Mouse (Mus musculus): ENCODE measurements around the gene Dis3l. TPM values are rescaled to one million over a fixed set of nuclear protein-coding genes. Genes with fewer than 3 reads are reported as not detected.
A peak's percentile ranks its signal among the peaks of the same experiment; 100 is the strongest.
"Not testable (repeated sequence)": the region's sequence is repeated elsewhere in the genome, so short reads cannot be mapped to it uniquely, and the experiment has no call there.

Gene Dis3l
- polyA plus RNA-seq, 1 experiment from 2014 or later = 18.2 TPM

DNA sequence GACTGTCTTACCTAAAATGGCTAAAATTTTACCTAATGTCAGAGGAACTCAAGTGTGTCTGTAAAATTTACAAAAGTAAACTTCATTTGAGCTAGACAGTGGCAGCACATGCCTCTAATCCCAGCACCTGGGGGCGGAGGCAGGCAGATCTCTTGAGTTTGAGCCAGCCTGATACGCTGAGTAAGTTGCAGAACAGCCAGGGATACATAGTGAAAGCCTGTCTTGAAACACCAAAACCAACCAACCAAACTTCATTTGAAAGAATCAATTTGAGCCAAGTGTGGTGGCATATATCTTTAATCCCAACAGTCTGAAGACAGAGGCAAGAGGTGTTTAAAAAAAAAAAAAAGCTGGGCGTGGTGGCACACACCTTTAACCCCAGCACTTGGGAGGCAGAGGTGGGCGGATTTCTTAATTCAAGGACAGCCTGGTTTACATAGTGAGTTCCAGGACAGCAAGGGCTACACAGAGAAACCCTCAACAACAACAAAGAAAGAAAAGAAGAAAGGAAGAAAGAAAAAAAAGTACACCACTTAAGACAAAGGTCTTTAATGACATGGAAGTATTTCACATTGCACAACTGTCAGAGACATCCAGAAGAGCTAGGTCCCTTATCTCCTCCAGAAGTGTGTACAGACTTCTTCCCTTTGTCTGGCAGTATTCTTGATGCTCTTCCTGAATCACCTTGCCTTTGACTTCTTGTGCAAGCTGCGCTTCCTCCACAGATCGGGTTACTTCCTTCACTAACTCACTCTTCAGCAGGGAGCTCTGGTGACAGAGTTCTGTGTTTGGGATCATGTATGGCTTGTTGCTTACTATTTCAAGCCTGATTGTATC is 34.4 kb downstream of the Dis3l start:
- WGBS = 78% methylated on average over 6 of the region's 6 CpGs
- no peak for ATAC-seq (replicated peaks; ENCODE audit: low FRiP score)
- Histone ChIP-seq H3K27me3 (replicated peaks; ENCODE audit: control insufficient read depth, insufficient read depth, low read length) (no peaks in the 10 kb centered on the region), H3K4me2 (no peak overlapping the region), H3K4me1 (replicated peaks; ENCODE audit: control insufficient read depth, insufficient read depth, low read length) (no peaks in the 10 kb centered on the region), H3K9me3 (ENCODE audit: control insufficient read depth, low read length) (no peaks in the 10 kb centered on the region), H3K9ac (ENCODE audit: low read depth, low read length) (no peak overlapping the region), H3K27ac (ENCODE audit: low read depth, low read length) (no peak overlapping the region), H3K36me3 (ENCODE audit: control insufficient read depth, insufficient read depth, low read length) (peaks cover 24% of the 10 kb centered on the region), H3K4me3 (ENCODE audit: low read depth, low read length) (no peak overlapping the region)
- no peak for DNase-seq (ENCODE audit: low spot score)

DNA sequence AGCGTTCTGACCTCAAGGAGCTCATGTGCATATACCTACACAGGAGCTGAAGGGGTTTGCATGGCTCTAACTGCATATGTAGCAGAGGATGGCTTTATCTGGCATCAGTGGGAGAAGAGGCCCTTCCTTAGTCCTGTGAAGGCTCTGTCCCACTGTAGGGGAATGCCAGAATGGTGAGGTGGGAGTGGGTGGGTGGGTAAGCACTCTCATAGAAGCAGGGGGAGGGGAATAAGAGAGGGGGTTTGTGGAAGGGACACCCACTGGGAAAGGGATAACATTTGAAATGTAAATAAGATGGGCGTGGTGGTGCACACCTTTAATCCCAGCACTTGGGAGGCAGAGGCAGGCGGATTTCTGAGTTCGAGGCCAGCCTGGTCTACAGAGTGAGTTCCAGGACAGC is 38.0 kb downstream of the Dis3l start:
- H3K27me3 ChIP-seq (replicated peaks; ENCODE audit: control insufficient read depth, insufficient read depth, low read length); H3K9ac ChIP-seq (ENCODE audit: low read depth, low read length); ATAC-seq (replicated peaks; ENCODE audit: low FRiP score); DNase-seq (ENCODE audit: low spot score); H3K9me3 ChIP-seq (ENCODE audit: control insufficient read depth, low read length); H3K4me2 ChIP-seq; H3K27ac ChIP-seq (ENCODE audit: low read depth, low read length); H3K4me1 ChIP-seq (replicated peaks; ENCODE audit: control insufficient read depth, insufficient read depth, low read length); H3K4me3 ChIP-seq (ENCODE audit: low read depth, low read length): not testable (repeated sequence)
- 90% methylated on average over 4 of the region's 4 CpGs for WGBS
- peaks cover 38% of the 10 kb centered on the region for H3K36me3 ChIP-seq (ENCODE audit: control insufficient read depth, insufficient read depth, low read length)

DNA sequence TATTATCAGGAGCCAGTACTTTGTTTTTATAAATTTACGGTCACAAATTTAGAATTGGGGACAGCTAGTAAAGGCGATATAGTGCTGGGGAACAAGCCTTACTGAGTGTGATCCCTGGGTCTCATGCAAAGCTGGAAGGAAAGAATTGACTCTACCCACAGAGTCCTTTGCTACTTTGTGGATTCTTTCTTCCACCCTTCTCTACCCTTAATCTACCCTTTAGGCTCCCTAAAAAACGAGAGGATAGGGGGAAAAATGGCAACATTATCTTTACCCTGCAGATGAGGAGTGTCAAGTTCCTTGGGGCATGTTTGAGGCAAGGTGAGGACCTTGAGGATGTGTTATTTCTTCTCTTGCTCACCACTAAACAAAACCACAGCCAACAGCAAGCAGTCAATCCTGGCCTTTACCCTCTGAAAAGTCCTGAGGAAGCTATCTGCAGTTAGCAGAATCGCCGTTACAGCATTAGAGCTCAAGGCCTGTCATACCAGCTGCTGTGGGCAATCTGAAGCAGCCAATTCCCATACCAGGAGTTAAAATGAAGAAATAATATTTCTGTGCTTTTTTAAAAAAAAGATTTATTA is 58.6 kb downstream of the Dis3l start:
- Histone ChIP-seq H3K4me2 (peak overlapping the region; percentile 93), H3K36me3 (ENCODE audit: control insufficient read depth, insufficient read depth, low read length) (peaks cover 8% of the 10 kb centered on the region; the same call in 1 of the 2 replicates), H3K9me3 (ENCODE audit: control insufficient read depth, low read length) (no peaks in the 10 kb centered on the region), H3K4me3 (ENCODE audit: low read depth, low read length) (peak overlapping the region; percentile 82), H3K9ac (ENCODE audit: low read depth, low read length) (peak overlapping the region; percentile 98), H3K27me3 (replicated peaks; ENCODE audit: control insufficient read depth, insufficient read depth, low read length) (no peaks in the 10 kb centered on the region), H3K4me1 (replicated peaks; ENCODE audit: control insufficient read depth, insufficient read depth, low read length) (peaks cover 6% of the 10 kb centered on the region), H3K27ac (ENCODE audit: low read depth, low read length) (peak overlapping the region; percentile 85)
- ATAC-seq (replicated peaks; ENCODE audit: low FRiP score) (0 out of 2 replicates have a peak, but pooled peaks have one; percentile 14), DNase-seq (ENCODE audit: low spot score) (no peak)
- 34% methylated on average over 5 of the region's 5 CpGs for WGBS

DNA sequence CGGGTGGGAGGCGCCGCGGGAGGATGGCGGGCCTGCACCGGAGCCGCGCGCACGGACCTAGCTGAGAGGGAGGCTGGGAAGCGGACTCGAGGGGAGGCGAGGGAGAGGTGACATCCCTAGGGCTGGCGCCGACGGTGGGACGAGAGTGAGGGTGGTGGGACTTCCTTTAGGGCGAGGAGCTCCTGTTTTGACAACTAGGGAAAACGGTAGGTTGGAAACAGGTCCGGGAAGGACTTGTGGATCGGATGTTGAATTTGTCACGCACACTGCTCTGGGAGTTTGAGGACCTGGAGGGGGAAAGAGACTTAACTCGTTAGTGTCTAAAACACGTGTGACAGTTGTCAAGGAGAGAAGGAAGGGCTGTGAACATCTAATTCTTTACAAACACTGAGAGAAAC is 59.3 kb downstream of the Dis3l start:
- Histone ChIP-seq H3K27me3 (replicated peaks; ENCODE audit: control insufficient read depth, insufficient read depth, low read length) (no peaks in the 10 kb centered on the region), H3K9me3 (ENCODE audit: control insufficient read depth, low read length) (no peaks in the 10 kb centered on the region), H3K4me2 (peak overlapping the region; percentile 93), H3K4me1 (replicated peaks; ENCODE audit: control insufficient read depth, insufficient read depth, low read length) (peaks cover 6% of the 10 kb centered on the region), H3K4me3 (ENCODE audit: low read depth, low read length) (peak overlapping the region; percentile 82), H3K36me3 (ENCODE audit: control insufficient read depth, insufficient read depth, low read length) (peaks cover 8% of the 10 kb centered on the region; the same call in 1 of the 2 replicates), H3K9ac (ENCODE audit: low read depth, low read length) (peak overlapping the region; percentile 98), H3K27ac (ENCODE audit: low read depth, low read length) (peak overlapping the region; percentile 85)
- ATAC-seq (replicated peaks; ENCODE audit: low FRiP score) = peak; percentile 80
- under 1% methylated on average over 24 of the region's 24 CpGs for WGBS
- DNase-seq (ENCODE audit: low spot score) = no peak

DNA sequence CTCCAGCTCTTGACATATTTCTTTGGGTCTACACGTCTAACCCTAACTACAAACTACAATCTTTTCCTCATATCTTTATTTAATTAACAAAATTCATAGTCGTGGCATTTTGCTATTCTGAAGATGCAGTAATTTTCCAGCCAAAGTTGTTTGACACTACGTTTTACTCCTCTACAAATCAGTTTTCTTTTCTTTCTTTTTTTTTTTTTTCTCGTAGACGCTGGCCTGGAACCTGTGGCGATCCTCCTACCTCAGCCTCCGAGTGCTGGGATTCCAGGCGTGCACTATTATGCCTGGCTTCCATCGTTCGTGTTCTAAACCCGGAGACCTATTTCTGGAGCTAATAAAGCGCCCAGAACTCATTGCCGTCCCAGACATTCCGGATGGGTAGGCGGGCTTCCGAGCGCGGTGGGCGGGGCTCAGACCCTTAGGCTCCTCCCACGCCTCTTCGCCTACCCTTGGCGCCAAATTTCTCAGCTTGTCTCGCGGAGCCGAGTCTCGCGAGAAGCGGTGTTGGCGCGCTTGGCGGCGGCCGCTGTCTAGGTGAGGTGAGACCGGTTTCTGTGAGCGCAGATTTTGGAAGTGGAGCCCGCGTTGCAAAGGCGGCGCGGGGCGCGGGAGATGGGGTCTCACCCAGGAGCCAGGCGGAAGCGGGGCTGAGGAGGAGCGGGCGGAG is 59.8 kb downstream of the Dis3l start, which contains the start of gene Tipin:
Gene Tipin, plus strand, starts transcription at position 477 of the 676 bp plus-strand sequence.
- no peaks in the 10 kb centered on the region for H3K9me3 ChIP-seq (ENCODE audit: control insufficient read depth, low read length)
- peak within 1 kb of the TSS; percentile 98 for H3K9ac ChIP-seq (ENCODE audit: low read depth, low read length)
- peaks cover 6% of the 10 kb centered on the region for H3K4me1 ChIP-seq (replicated peaks; ENCODE audit: control insufficient read depth, insufficient read depth, low read length)
- DNase-seq (ENCODE audit: low spot score) (peak; percentile 95), ATAC-seq (replicated peaks; ENCODE audit: low FRiP score) (peak; percentile 89)
- peak within 1 kb of the TSS; percentile 93 for H3K4me2 ChIP-seq
- peak within 1 kb of the TSS; percentile 85 for H3K27ac ChIP-seq (ENCODE audit: low read depth, low read length)
- peaks cover 8% of the 10 kb centered on the region; the same call in 1 of the 2 replicates for H3K36me3 ChIP-seq (ENCODE audit: control insufficient read depth, insufficient read depth, low read length)
- H3K27me3 ChIP-seq (replicated peaks; ENCODE audit: control insufficient read depth, insufficient read depth, low read length) = no peaks in the 10 kb centered on the region
- peak within 1 kb of the TSS; percentile 82 for H3K4me3 ChIP-seq (ENCODE audit: low read depth, low read length)
- 2% methylated on average over 46 of the region's 46 CpGs for WGBS

DNA sequence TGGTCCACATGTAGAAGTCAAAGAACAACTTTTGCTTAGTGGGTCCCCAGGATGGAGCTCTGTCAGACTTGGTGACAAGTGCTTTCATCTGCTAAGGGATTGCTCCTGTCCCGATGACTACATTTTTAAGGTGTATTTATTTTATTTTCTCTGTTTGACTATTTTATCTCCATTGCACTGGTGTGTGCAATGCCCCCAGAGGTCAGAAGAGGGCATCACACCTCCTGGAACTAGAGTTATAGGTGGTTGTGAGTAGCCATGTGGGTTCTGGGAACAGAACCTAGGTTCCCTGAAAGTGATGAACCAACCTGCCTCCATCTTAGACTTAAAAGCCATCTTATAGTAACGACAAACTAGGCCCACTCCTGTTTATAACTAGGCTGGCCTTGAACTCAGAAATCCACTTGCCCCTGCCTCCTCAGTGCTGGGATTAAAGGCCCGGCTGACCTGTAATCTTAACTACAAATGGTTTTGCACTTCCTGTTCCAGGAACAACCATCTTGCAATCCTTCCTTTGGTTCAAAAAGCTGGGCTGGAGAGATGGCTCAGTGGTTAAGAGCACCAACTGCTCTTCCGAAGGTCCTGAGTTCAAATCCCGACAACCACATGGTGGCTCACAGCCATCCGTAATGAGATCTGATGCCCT is 62.3 kb downstream of the Dis3l start:
- no peaks in the 10 kb centered on the region for H3K27me3 ChIP-seq (replicated peaks; ENCODE audit: control insufficient read depth, insufficient read depth, low read length)
- no peaks in the 10 kb centered on the region for H3K9me3 ChIP-seq (ENCODE audit: control insufficient read depth, low read length)
- DNase-seq (ENCODE audit: low spot score) = no peak
- H3K27ac ChIP-seq (ENCODE audit: low read depth, low read length) = no peak overlapping the region
- H3K4me1 ChIP-seq (replicated peaks; ENCODE audit: control insufficient read depth, insufficient read depth, low read length) = peaks cover 6% of the 10 kb centered on the region
- peaks cover 2% of the 10 kb centered on the region; the same call in 1 of the 2 replicates for H3K36me3 ChIP-seq (ENCODE audit: control insufficient read depth, insufficient read depth, low read length)
- no peak for ATAC-seq (replicated peaks; ENCODE audit: low FRiP score)
- no peak overlapping the region for H3K4me2 ChIP-seq
- no peak overlapping the region for H3K9ac ChIP-seq (ENCODE audit: low read depth, low read length)
- 88% methylated on average over 6 of the region's 6 CpGs for WGBS
- H3K4me3 ChIP-seq (ENCODE audit: low read depth, low read length) = no peak overlapping the region

DNA sequence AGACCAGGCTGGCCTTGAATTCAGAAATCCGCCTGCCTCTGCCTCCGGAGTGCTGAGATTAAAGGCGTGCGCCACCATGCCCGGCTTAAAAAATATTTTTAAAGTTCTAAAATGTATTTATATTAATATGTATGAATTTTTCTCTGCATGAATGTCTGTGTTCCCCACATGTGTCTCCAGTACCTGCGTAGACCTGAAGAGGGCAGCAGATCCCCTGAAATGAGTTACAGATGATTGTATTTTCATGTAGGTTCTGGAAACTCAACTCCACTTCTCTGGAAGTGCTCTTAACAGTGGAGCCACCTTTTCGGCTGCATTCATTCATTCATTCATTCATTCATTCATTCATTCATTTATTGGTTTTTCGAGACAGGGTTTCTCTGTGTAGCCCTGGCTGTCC is 63.4 kb downstream of the Dis3l start:
- H3K4me2 ChIP-seq = no peak overlapping the region
- H3K36me3 ChIP-seq (ENCODE audit: control insufficient read depth, insufficient read depth, low read length) = no peaks in the 10 kb centered on the region
- H3K27me3 ChIP-seq (replicated peaks; ENCODE audit: control insufficient read depth, insufficient read depth, low read length) = no peaks in the 10 kb centered on the region
- H3K9ac ChIP-seq (ENCODE audit: low read depth, low read length) = no peak overlapping the region
- ATAC-seq (replicated peaks; ENCODE audit: low FRiP score) = no peak
- H3K27ac ChIP-seq (ENCODE audit: low read depth, low read length) = no peak overlapping the region
- no peaks in the 10 kb centered on the region for H3K9me3 ChIP-seq (ENCODE audit: control insufficient read depth, low read length)
- DNase-seq (ENCODE audit: low spot score) = peak; percentile 64
- no peak overlapping the region for H3K4me3 ChIP-seq (ENCODE audit: low read depth, low read length)
- WGBS = 56% methylated on average over 8 of the region's 8 CpGs
- peaks cover 4% of the 10 kb centered on the region for H3K4me1 ChIP-seq (replicated peaks; ENCODE audit: control insufficient read depth, insufficient read depth, low read length)

DNA sequence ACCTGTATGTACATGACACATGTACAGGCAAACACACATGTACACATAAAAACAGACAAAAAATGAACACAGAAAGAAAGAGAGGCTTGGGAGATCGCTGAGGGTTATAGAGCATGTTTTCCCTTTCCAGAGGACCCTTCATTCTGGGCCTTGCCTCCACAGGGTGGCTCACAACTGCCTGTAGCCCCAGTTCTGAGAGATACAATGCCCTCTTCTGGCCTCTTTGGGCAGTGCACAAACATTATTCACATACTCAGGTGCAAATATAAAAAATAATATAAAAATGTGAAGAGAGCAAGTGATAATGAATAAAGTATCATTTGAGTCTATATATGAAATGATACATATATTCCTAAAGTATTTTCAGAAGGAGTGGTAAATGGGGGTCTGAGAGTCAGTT is 66.2 kb downstream of the Dis3l start:
- 66% methylated on average over 1 of the region's 1 CpGs for WGBS

More for the DNA sequence above, 66.2 kb downstream of the Dis3l start:
- Histone ChIP-seq H3K36me3 (ENCODE audit: control insufficient read depth, insufficient read depth, low read length) (no peaks in the 10 kb centered on the region), H3K4me3 (ENCODE audit: low read depth, low read length) (no peak overlapping the region), H3K27me3 (replicated peaks; ENCODE audit: control insufficient read depth, insufficient read depth, low read length) (no peaks in the 10 kb centered on the region), H3K27ac (ENCODE audit: low read depth, low read length) (no peak overlapping the region), H3K4me1 (replicated peaks; ENCODE audit: control insufficient read depth, insufficient read depth, low read length) (no peaks in the 10 kb centered on the region), H3K9ac (ENCODE audit: low read depth, low read length) (no peak overlapping the region), H3K4me2 (no peak overlapping the region), H3K9me3 (ENCODE audit: control insufficient read depth, low read length) (no peaks in the 10 kb centered on the region)
- DNase-seq (ENCODE audit: low spot score) (no peak), ATAC-seq (replicated peaks; ENCODE audit: low FRiP score) (no peak)
